Comparison of ENCODE assay signal across 28 mouse cellular contexts in the genomic region with DNA sequence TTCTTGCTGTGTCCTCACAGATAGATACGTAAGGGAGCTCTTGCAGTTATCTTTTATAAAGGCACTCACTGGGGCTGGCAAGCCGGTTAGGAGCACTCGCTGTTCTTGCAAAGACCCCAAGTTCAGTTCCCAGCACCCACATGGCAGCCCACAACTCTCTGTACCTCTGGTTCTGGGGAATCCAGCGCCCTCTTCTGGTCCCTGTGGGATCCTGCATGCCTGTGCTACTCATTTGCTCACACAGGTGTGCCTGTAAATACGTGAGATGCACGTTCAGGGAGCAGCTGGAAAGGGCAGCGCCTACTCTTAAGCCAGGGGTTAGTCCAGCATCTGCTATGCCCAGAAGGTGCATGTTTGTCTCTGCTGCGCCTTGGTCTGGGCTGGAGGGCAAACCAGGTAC.
DNase-seq lines count a peak whose midpoint lies in the region; ATAC-seq and TF ChIP-seq lines count a peak whose summit lies in the region.
"Had no signal": no experiment of that assay in that cellular context is flagged by ENCODE, and none has a peak within 500 bp of the region (broad histone marks: within the 10 kb centered on the region; RNA-seq: fewer than 3 reads in every experiment).

No protein-coding gene starts in this region.

- H3K4me2 ChIP-seq in kidney, postnatal 0 days (ENCODE audit: low read length): no peak overlapping the region
- no peak overlapping the region for H3K4me2 ChIP-seq in lung, postnatal 0 days (replicated peaks; ENCODE audit: low read depth, low read length)
- H3K4me2 ChIP-seq in stomach, postnatal 0 days (replicated peaks; ENCODE audit: low read depth): no peak overlapping the region
- H3K4me2 ChIP-seq: embryonic facial prominence, embryonic 12.5 days; forebrain, embryonic 15.5 days; heart, embryonic 13.5 days; limb, embryonic 15.5 days; midbrain, embryonic 15.5 days; stomach, embryonic 15.5 days had no signal

- in situ Hi-C loops in ES-E14 (cut with MboI; ENCODE audit: low sequenced_read_pairs in 2 of 2, unreplicated experiment in 2 of 2): no loop called here

- H3K9ac ChIP-seq in kidney, postnatal 0 days (ENCODE audit: low read depth, low read length): no peak overlapping the region
- H3K9ac ChIP-seq in lung, postnatal 0 days (replicated peaks; ENCODE audit: low read depth): no peak overlapping the region
- H3K9ac ChIP-seq in ES-E14 (ENCODE audit: insufficient read depth, low read depth, low read length, poor library complexity, severe bottlenecking): no peak overlapping the region
- H3K9ac ChIP-seq in stomach, postnatal 0 days (ENCODE audit: low read length): no peak overlapping the region
- H3K9ac ChIP-seq: embryonic facial prominence, embryonic 12.5 days; forebrain, embryonic 15.5 days; heart, embryonic 13.5 days; limb, embryonic 15.5 days; midbrain, embryonic 15.5 days; stomach, embryonic 15.5 days had no signal

- H3K36me3 ChIP-seq in kidney, postnatal 0 days (ENCODE audit: insufficient read depth, low read length): peaks cover 25% of the 10 kb centered on the region
- H3K36me3 ChIP-seq in lung, postnatal 0 days (ENCODE audit: insufficient read depth, low read length): 0 out of 2 replicates have a peak, but pooled peaks cover 5% of the 10 kb centered on the region
- peaks cover under 1% of the 10 kb centered on the region; the same call in 1 of the 2 replicates for H3K36me3 ChIP-seq in ES-E14 (ENCODE audit: control insufficient read depth, insufficient read depth, low read length, poor library complexity, severe bottlenecking)
- H3K36me3 ChIP-seq in stomach, postnatal 0 days (ENCODE audit: control insufficient read depth, insufficient read depth, low read length): peaks cover 9% of the 10 kb centered on the region

- no peak overlapping the region for H3K4me3 ChIP-seq in kidney, postnatal 0 days (replicated peaks; ENCODE audit: low read depth, low read length)
- no peak overlapping the region for H3K4me3 ChIP-seq in lung, postnatal 0 days (ENCODE audit: low read depth, low read length)
- H3K4me3 ChIP-seq in ES-E14 (ENCODE audit: insufficient read depth in 1 of 2, low read depth in 1 of 2, low read length in 2 of 2, poor library complexity in 1 of 2, severe bottlenecking in 1 of 2): no peak overlapping the region
- H3K4me3 ChIP-seq in stomach, postnatal 0 days (ENCODE audit: low read depth, low read length): no peak overlapping the region
- H3K4me3 ChIP-seq: embryonic facial prominence, embryonic 12.5 days; forebrain, embryonic 15.5 days; gastrocnemius, adult 2 months; heart, embryonic 13.5 days; limb, embryonic 10.5 days; limb, embryonic 15.5 days; midbrain, embryonic 10.5 days; midbrain, embryonic 15.5 days; stomach, embryonic 15.5 days had no signal

- WGBS in kidney, postnatal 0 days: 94% methylated on average over 8 of the region's 8 CpGs
- WGBS in lung, postnatal 0 days: 93% methylated on average over 8 of the region's 8 CpGs
- 93% methylated on average over 8 of the region's 8 CpGs for WGBS in stomach, postnatal 0 days

- no peak for DNase-seq in kidney, postnatal 0 days (ENCODE audit: low spot score)
- DNase-seq in kidney, postnatal 4 days: no peak
- DNase-seq in lung, postnatal 0 days (ENCODE audit: low spot score): no peak
- no peak for DNase-seq in lung, postnatal 25 days (ENCODE audit: low spot score)
- no peak for DNase-seq in ES-E14 (ENCODE audit: low read depth, low spot score)
- DNase-seq in stomach, postnatal 0 days (ENCODE audit: low spot score): no peak
- no peak for DNase-seq in layer of hippocampus, adult 9-11 months
- DNase-seq: adrenal gland, adult 8-10 months; cerebellum, adult 8-10 months; embryo, embryonic 11 days; gastrocnemius, adult 2 months; gastrocnemius, postnatal 36 days; heart, adult 18-20 months; heart, postnatal 10 days; kidney, adult 9 months; lung, adult 2 months; lung, postnatal 14 days; right cerebral cortex, postnatal 25 days; thymus, postnatal 4 days had no signal

- H3K27me3 ChIP-seq in kidney, postnatal 0 days (ENCODE audit: insufficient read depth, low read length): no peaks in the 10 kb centered on the region
- no peaks in the 10 kb centered on the region for H3K27me3 ChIP-seq in lung, postnatal 0 days (replicated peaks; ENCODE audit: insufficient read depth, low read length)
- no peaks in the 10 kb centered on the region for H3K27me3 ChIP-seq in stomach, postnatal 0 days (ENCODE audit: control insufficient read depth, insufficient read depth, low read length)
- H3K27me3 ChIP-seq: embryonic facial prominence, embryonic 12.5 days; forebrain, embryonic 15.5 days; heart, embryonic 13.5 days; limb, embryonic 15.5 days; midbrain, embryonic 15.5 days; stomach, embryonic 15.5 days had no signal

- no peak overlapping the region for H3K27ac ChIP-seq in kidney, postnatal 0 days
- no peak overlapping the region for H3K27ac ChIP-seq in lung, postnatal 0 days (ENCODE audit: low read length)
- H3K27ac ChIP-seq in ES-E14 (ENCODE audit: insufficient read depth, low read depth, low read length, poor library complexity, severe bottlenecking): no peak overlapping the region
- no peak overlapping the region for H3K27ac ChIP-seq in stomach, postnatal 0 days (replicated peaks)
- H3K27ac ChIP-seq: embryonic facial prominence, embryonic 12.5 days; forebrain, embryonic 15.5 days; gastrocnemius, adult 2 months; heart, embryonic 13.5 days; limb, embryonic 10.5 days; limb, embryonic 15.5 days; midbrain, embryonic 10.5 days; midbrain, embryonic 15.5 days; stomach, embryonic 15.5 days had no signal

- TF ChIP-seq CTCF in kidney, postnatal 0 days (IDR thresholded peaks at IDR 0.05; ENCODE audit: low read depth): 0 out of 2 replicates have a peak, but pooled peaks have one; percentile 14
- peak; percentile 28 for TF ChIP-seq CTCF in lung, postnatal 0 days (IDR thresholded peaks at IDR 0.05)
- peak; percentile 36; the same call in 1 of the 2 replicates for TF ChIP-seq CTCF in stomach, postnatal 0 days (IDR thresholded peaks at IDR 0.05; ENCODE audit: low read depth)

- H3K4me1 ChIP-seq in kidney, postnatal 0 days (replicated peaks; ENCODE audit: insufficient read depth, low read length): no peaks in the 10 kb centered on the region
- H3K4me1 ChIP-seq in lung, postnatal 0 days (ENCODE audit: insufficient read depth, low read depth, low read length): peaks cover 7% of the 10 kb centered on the region; the same call in 1 of the 2 replicates
- peaks cover 0 to 4% of the 10 kb centered on the region in 2 experiments; a peak in 1 of 4 replicates for H3K4me1 ChIP-seq in ES-E14 (ENCODE audit: control insufficient read depth in 2 of 2, insufficient read depth in 2 of 2, low read length in 2 of 2, poor library complexity in 1 of 2)
- H3K4me1 ChIP-seq in stomach, postnatal 0 days (replicated peaks; ENCODE audit: control insufficient read depth, insufficient read depth): peaks cover 5% of the 10 kb centered on the region; the same call in 1 of the 2 replicates
- H3K4me1 ChIP-seq: embryonic facial prominence, embryonic 12.5 days; forebrain, embryonic 15.5 days; limb, embryonic 10.5 days; midbrain, embryonic 15.5 days had no signal

- no peak for TF ChIP-seq EP300 in lung, postnatal 0 days (IDR thresholded peaks at IDR 0.05)
- TF ChIP-seq EP300 in stomach, postnatal 0 days (optimal IDR thresholded peaks at IDR 0.05): no peak

- no peak for ATAC-seq in kidney, postnatal 0 days (replicated peaks; ENCODE audit: low FRiP score, low read depth)
- no peak for ATAC-seq in lung, postnatal 0 days
- ATAC-seq in stomach, postnatal 0 days (ENCODE audit: low FRiP score, low TSS enrichment): no peak
- ATAC-seq: forebrain, embryonic 15.5 days; hindbrain, embryonic 16.5 days; midbrain, embryonic 15.5 days had no signal

- no peaks in the 10 kb centered on the region for H3K9me3 ChIP-seq in kidney, postnatal 0 days (replicated peaks; ENCODE audit: low read length)
- H3K9me3 ChIP-seq in lung, postnatal 0 days (ENCODE audit: low read length): no peaks in the 10 kb centered on the region
- no peaks in the 10 kb centered on the region for H3K9me3 ChIP-seq in ES-E14 (ENCODE audit: control insufficient read depth, insufficient read depth, low read depth, low read length)
- H3K9me3 ChIP-seq in stomach, postnatal 0 days (ENCODE audit: control insufficient read depth, low read length): no peaks in the 10 kb centered on the region
- H3K9me3 ChIP-seq: forebrain, embryonic 15.5 days; heart, embryonic 13.5 days; limb, embryonic 10.5 days; limb, embryonic 15.5 days; midbrain, embryonic 15.5 days; stomach, embryonic 15.5 days had no signal

TF ChIP-seq in ES-E14, 5 proteins besides CTCF, POLR2A, EP300 and RAD21:
- peak; percentile 9; the same call in 1 of the 2 replicates for TF ChIP-seq ZC3H11A (IDR thresholded peaks at IDR 0.05; ENCODE audit: borderline replicate concordance, low read depth, low read length)
- TF ChIP-seq CHD2 (IDR thresholded peaks at IDR 0.05; ENCODE audit: low read depth, low read length): no peak
TF ChIP-seq in ES-E14: peak in this region for 1.
